Mouse (Mus musculus) embryonic facial prominence, embryonic 13.5 days (tissue): Measurements from ENCODE around the gene Arl15. TPM values are rescaled to one million over a fixed set of nuclear protein-coding genes. Genes with fewer than 3 reads are reported as not detected.

Experiments
- ATAC-seq: fragments of 200-750 bp; cut with Nextera tagmentation; 2 replicates; pipeline ENCODE4 v1.8.0; 2017; ENCODE audit warnings: low read depth; ENCODE audit not compliant: insufficient number of reproducible peaks, insufficient read depth, low FRiP score, low TSS enrichment
- H3K27ac ChIP-seq: fragments of 300-500 bp; sonication (generic); 2 replicates; pipeline ENCODE4 v1.5.1; 2015; ENCODE audit warnings: moderate library complexity, mild to moderate bottlenecking, inconsistent platforms
- H3K27me3 ChIP-seq: fragments of 300-500 bp; sonication (generic); 2 replicates; pipeline ENCODE4 v1.6.1; 2015; ENCODE audit warnings: mild to moderate bottlenecking, inconsistent platforms
- H3K36me3 ChIP-seq: fragments of 300-500 bp; sonication (generic); 2 replicates; pipeline ENCODE4 v1.6.1; 2015; ENCODE audit warnings: mild to moderate bottlenecking, inconsistent platforms
- H3K4me1 ChIP-seq: fragments of 300-500 bp; sonication (generic); 2 replicates; pipeline ENCODE4 v1.6.1; 2015; ENCODE audit warnings: inconsistent platforms
- H3K4me2 ChIP-seq: fragments of 300-500 bp; sonication (generic); 2 replicates; pipeline ENCODE4 v1.6.1; 2015; ENCODE audit warnings: moderate library complexity, mild to moderate bottlenecking, inconsistent platforms
- H3K4me3 ChIP-seq: fragments of 300-500 bp; sonication (generic); 2 replicates; pipeline ENCODE4 v1.5.1; 2015; ENCODE audit warnings: mild to moderate bottlenecking, inconsistent platforms
- H3K9ac ChIP-seq: fragments of 300-500 bp; sonication (generic); 2 replicates; pipeline ENCODE4 v1.6.1; 2015; ENCODE audit warnings: mild to moderate bottlenecking, inconsistent platforms
- H3K9me3 ChIP-seq: fragments of 300-500 bp; sonication (generic); 2 replicates; pipeline ENCODE4 v1.6.1; 2016; ENCODE audit warnings: inconsistent platforms
- WGBS: fragments of 180-500 bp; shearing (Covaris S2); methylation state at CpG from one replicate; pipeline ENCODE4 v1.1.7; 2015; ENCODE audit warnings: mixed read lengths; 5-methylcytosine and 5-hydroxymethylcytosine counted together
- polyA plus RNA-seq: library from polyadenylated mRNA; unstranded; fragments of >200 nt; fragmentation: Nextera tagmentation; extraction: Ambion mirVana; gene quantifications from 2 replicates; pipeline ENCODE4 v1.2.1, GENCODE M21; 2015

The Arl15 gene
- polyA plus RNA-seq, 1 experiment from 2014 or later, result 16.5 TPM

GRCm38 (mm10) chr13:113903255-113903654, 109.0 kb downstream of the Arl15 start:
- no peak for ATAC-seq

GRCm38 (mm10) chr13:113911986-113912519, 117.7 kb downstream of the Arl15 start:
- Histone ChIP-seq H3K27ac (no peak overlapping the region), H3K4me2 (no peak overlapping the region), H3K9me3 (no peaks in the 10 kb centered on the region), H3K27me3 (no peaks in the 10 kb centered on the region), H3K4me1 (0 out of 2 replicates have a peak, but pooled peaks cover 3% of the 10 kb centered on the region), H3K9ac (no peak overlapping the region), H3K36me3 (no peaks in the 10 kb centered on the region; the same call in 1 of the 2 replicates), H3K4me3 (no peak overlapping the region)
- 75% methylated on average over 11 of the region's 11 CpGs for whole genome bisulfite sequencing
- no peak for ATAC-seq

More at GRCm38 (mm10) chr13:113903255-113903654, 109.0 kb downstream of the Arl15 start:
- H3K9ac ChIP-seq, result no peak overlapping the region
- H3K4me1 ChIP-seq, result no peaks in the 10 kb centered on the region
- H3K9me3 ChIP-seq, result no peaks in the 10 kb centered on the region
- 90% methylated on average over 6 of the region's 6 CpGs for WGBS
- no peak overlapping the region for H3K4me2 ChIP-seq
- no peaks in the 10 kb centered on the region for H3K36me3 ChIP-seq
- H3K27ac ChIP-seq, result no peak overlapping the region
- H3K27me3 ChIP-seq, result no peaks in the 10 kb centered on the region
- no peak overlapping the region for H3K4me3 ChIP-seq

- no peak overlapping the region for H3K27ac ChIP-seq
- H3K4me1 ChIP-seq, result peaks cover 9% of the 10 kb centered on the region; the same call in 1 of the 2 replicates
- no peak overlapping the region for H3K4me2 ChIP-seq
- 34% methylated on average over 9 of the region's 9 CpGs for WGBS
- H3K9ac ChIP-seq, result no peak overlapping the region
- ATAC-seq, result no peak
- H3K4me3 ChIP-seq, result no peak overlapping the region
- no peaks in the 10 kb centered on the region for H3K9me3 ChIP-seq
- no peaks in the 10 kb centered on the region; the same call in 1 of the 2 replicates for H3K36me3 ChIP-seq
- H3K27me3 ChIP-seq, result no peaks in the 10 kb centered on the region
Measured at GRCm38 (mm10) chr13:113914551-113914971, 120.3 kb downstream of the Arl15 start.

- no peaks in the 10 kb centered on the region; the same call in 1 of the 2 replicates for H3K36me3 ChIP-seq
- no peak for ATAC-seq
- H3K27ac ChIP-seq, result no peak overlapping the region
- peaks cover 9% of the 10 kb centered on the region; the same call in 1 of the 2 replicates for H3K4me1 ChIP-seq
- WGBS, result 93% methylated on average over 14 of the region's 14 CpGs
- no peaks in the 10 kb centered on the region for H3K9me3 ChIP-seq
- no peaks in the 10 kb centered on the region for H3K27me3 ChIP-seq
- H3K4me2 ChIP-seq, result no peak overlapping the region
- no peak overlapping the region for H3K4me3 ChIP-seq
- H3K9ac ChIP-seq, result no peak overlapping the region
Measured at GRCm38 (mm10) chr13:113915700-113916099, 121.4 kb downstream of the Arl15 start.

- Histone ChIP-seq H3K36me3 (no peaks in the 10 kb centered on the region; the same call in 1 of the 2 replicates), H3K27me3 (no peaks in the 10 kb centered on the region), H3K9me3 (no peaks in the 10 kb centered on the region), H3K4me2 (no peak overlapping the region), H3K4me1 (peaks cover 6% of the 10 kb centered on the region; the same call in 1 of the 2 replicates), H3K9ac (no peak overlapping the region), H3K4me3 (no peak overlapping the region), H3K27ac (no peak overlapping the region)
- WGBS, result 83% methylated on average over 5 of the region's 5 CpGs
- no peak for ATAC-seq
Measured at GRCm38 (mm10) chr13:113916761-113917160, 122.5 kb downstream of the Arl15 start.

GRCm38 (mm10) chr13:113917376-113917775, 123.1 kb downstream of the Arl15 start:
- Histone ChIP-seq H3K36me3 (no peaks in the 10 kb centered on the region; the same call in 1 of the 2 replicates), H3K27ac (no peak overlapping the region), H3K4me2 (no peak overlapping the region), H3K9ac (no peak overlapping the region), H3K4me1 (peaks cover 6% of the 10 kb centered on the region; the same call in 1 of the 2 replicates), H3K4me3 (no peak overlapping the region), H3K9me3 (no peaks in the 10 kb centered on the region), H3K27me3 (no peaks in the 10 kb centered on the region)
- ATAC-seq, result no peak
- 84% methylated on average over 6 of the region's 6 CpGs for WGBS

GRCm38 (mm10) chr13:113917868-113918411, 123.6 kb downstream of the Arl15 start:
- H3K9ac ChIP-seq, result no peak overlapping the region
- peaks cover 6% of the 10 kb centered on the region; the same call in 1 of the 2 replicates for H3K4me1 ChIP-seq
- no peak overlapping the region for H3K27ac ChIP-seq
- H3K4me3 ChIP-seq, result no peak overlapping the region
- no peaks in the 10 kb centered on the region for H3K27me3 ChIP-seq
- no peak overlapping the region for H3K4me2 ChIP-seq
- no peak for ATAC-seq
- 53% methylated on average over 15 of the region's 15 CpGs for WGBS
- H3K9me3 ChIP-seq, result no peaks in the 10 kb centered on the region
- H3K36me3 ChIP-seq, result no peaks in the 10 kb centered on the region; the same call in none of the 2 replicates

- peaks cover 6% of the 10 kb centered on the region; the same call in 1 of the 2 replicates for H3K4me1 ChIP-seq
- H3K9me3 ChIP-seq, result no peaks in the 10 kb centered on the region
- no peak overlapping the region for H3K4me2 ChIP-seq
- WGBS, result 92% methylated on average over 7 of the region's 7 CpGs
- H3K27me3 ChIP-seq, result no peaks in the 10 kb centered on the region
- H3K9ac ChIP-seq, result no peak overlapping the region
- ATAC-seq, result no peak
- H3K36me3 ChIP-seq, result no peaks in the 10 kb centered on the region; the same call in none of the 2 replicates
- no peak overlapping the region for H3K27ac ChIP-seq
- H3K4me3 ChIP-seq, result no peak overlapping the region
Measured at GRCm38 (mm10) chr13:113918668-113919067, 124.4 kb downstream of the Arl15 start.

- Histone ChIP-seq H3K4me1 (peaks cover 9% of the 10 kb centered on the region), H3K36me3 (no peaks in the 10 kb centered on the region), H3K9ac (no peak overlapping the region), H3K27me3 (no peaks in the 10 kb centered on the region), H3K4me2 (no peak overlapping the region), H3K27ac (no peak overlapping the region), H3K9me3 (no peaks in the 10 kb centered on the region), H3K4me3 (no peak overlapping the region)
- 91% methylated on average over 4 of the region's 4 CpGs for WGBS
- no peak for ATAC-seq
Measured at GRCm38 (mm10) chr13:113935697-113936096, 141.4 kb downstream of the Arl15 start.

GRCm38 (mm10) chr13:113937231-113937630, 142.9 kb downstream of the Arl15 start:
- Histone ChIP-seq H3K27ac (no peak overlapping the region), H3K27me3 (no peaks in the 10 kb centered on the region), H3K4me3 (no peak overlapping the region), H3K36me3 (no peaks in the 10 kb centered on the region), H3K9ac (no peak overlapping the region), H3K4me2 (no peak overlapping the region), H3K4me1 (peaks cover 9% of the 10 kb centered on the region), H3K9me3 (no peaks in the 10 kb centered on the region)
- WGBS, result 93% methylated on average over 5 of the region's 5 CpGs
- no peak for ATAC-seq

GRCm38 (mm10) chr13:113938561-113938960, 144.3 kb downstream of the Arl15 start:
- ATAC-seq, result no peak
- H3K9me3 ChIP-seq, result no peaks in the 10 kb centered on the region
- 35% methylated on average over 9 of the region's 9 CpGs for WGBS
- no peaks in the 10 kb centered on the region for H3K27me3 ChIP-seq
- no peak overlapping the region for H3K27ac ChIP-seq
- H3K36me3 ChIP-seq, result no peaks in the 10 kb centered on the region
- H3K4me3 ChIP-seq, result no peak overlapping the region
- no peak overlapping the region for H3K4me2 ChIP-seq
- H3K4me1 ChIP-seq, result peaks cover 9% of the 10 kb centered on the region
- H3K9ac ChIP-seq, result no peak overlapping the region

GRCm38 (mm10) chr13:113939097-113939496, 144.8 kb downstream of the Arl15 start:
- Histone ChIP-seq H3K27ac (no peak overlapping the region), H3K4me1 (peaks cover 9% of the 10 kb centered on the region), H3K27me3 (no peaks in the 10 kb centered on the region), H3K9ac (no peak overlapping the region), H3K4me2 (no peak overlapping the region), H3K4me3 (no peak overlapping the region), H3K9me3 (no peaks in the 10 kb centered on the region), H3K36me3 (no peaks in the 10 kb centered on the region)
- no peak for ATAC-seq
- WGBS, result 84% methylated on average over 10 of the region's 10 CpGs
